Mouse (Mus musculus): ENCODE results near the gene Scarf1. TPM values are rescaled to one million over a fixed set of nuclear protein-coding genes. Genes with fewer than 3 reads are reported as not detected.
A peak's percentile ranks its signal among the peaks of the same experiment; 100 is the strongest.

The Scarf1 gene
- 1 to 10 TPM; 1.0 to 1.1 TPM for total RNA-seq (2021)
- long read RNA-seq, partial matches to known transcripts: 0 of 5 reads
- long read RNA-seq, other reads (novel, unspliced or antisense): 5 of 5 reads

DNA sequence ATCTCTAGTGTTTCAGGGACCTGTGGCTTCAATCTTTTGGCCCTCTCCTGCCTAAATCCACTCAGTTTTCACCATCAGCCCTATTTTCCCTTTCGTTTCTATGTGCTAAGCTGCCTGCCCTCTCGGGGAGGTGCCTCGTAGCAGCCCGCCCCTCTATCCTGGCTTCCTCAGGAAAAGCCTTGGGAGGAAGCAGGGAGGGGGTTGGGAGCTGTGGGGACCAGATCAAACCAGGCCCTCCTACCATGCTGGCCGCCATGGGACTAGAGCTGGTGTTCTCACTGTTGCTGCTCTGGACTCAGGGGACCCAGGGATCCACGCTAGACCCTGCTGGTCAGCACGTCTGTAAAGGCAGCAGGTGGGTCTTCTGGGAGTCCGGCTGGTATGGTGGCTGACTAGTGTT lies at the start of gene Scarf1:
TSS of gene Scarf1 (plus strand) at position 205 of the 400 bp plus-strand sequence.
- DNase-seq (ENCODE audit: low spot score in 2 of 2): no peak

- DNase-seq (ENCODE audit: low spot score in 2 of 2): no peak
Observed at GRCm38 (mm10) chr11:75463624-75464023, 49.7 kb upstream of the Scarf1 start.

GRCm38 (mm10) chr11:75464417-75464816 lies 48.9 kb upstream of the Scarf1 start:
- no peak for DNase-seq (ENCODE audit: low spot score in 2 of 2)

DNA sequence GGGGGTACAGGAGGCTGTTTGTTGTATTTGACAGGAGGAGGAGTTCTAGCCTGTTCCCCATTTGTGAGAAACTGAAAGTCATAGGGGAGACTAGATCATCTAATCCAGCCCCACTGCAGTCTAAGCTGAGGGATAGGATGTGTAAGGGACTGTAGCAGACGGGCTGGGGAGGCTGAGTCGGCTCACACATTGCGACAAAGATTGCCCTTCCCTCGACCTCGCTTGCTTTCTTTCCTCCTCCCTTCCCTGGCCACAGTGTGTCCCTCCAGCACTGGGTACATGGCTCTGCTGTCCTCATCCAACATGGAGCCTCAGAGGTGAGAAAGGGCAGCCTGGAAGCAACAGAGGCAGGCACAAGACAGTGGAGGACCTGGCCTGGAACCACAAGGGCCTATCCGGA lies 48.3 kb upstream of the Scarf1 start:
- no peak for DNase-seq (ENCODE audit: low spot score in 2 of 2)

- DNase-seq (ENCODE audit: low spot score in 2 of 2): no peak
Observed at GRCm38 (mm10) chr11:75466731-75467505, 46.4 kb upstream of the Scarf1 start.

DNA sequence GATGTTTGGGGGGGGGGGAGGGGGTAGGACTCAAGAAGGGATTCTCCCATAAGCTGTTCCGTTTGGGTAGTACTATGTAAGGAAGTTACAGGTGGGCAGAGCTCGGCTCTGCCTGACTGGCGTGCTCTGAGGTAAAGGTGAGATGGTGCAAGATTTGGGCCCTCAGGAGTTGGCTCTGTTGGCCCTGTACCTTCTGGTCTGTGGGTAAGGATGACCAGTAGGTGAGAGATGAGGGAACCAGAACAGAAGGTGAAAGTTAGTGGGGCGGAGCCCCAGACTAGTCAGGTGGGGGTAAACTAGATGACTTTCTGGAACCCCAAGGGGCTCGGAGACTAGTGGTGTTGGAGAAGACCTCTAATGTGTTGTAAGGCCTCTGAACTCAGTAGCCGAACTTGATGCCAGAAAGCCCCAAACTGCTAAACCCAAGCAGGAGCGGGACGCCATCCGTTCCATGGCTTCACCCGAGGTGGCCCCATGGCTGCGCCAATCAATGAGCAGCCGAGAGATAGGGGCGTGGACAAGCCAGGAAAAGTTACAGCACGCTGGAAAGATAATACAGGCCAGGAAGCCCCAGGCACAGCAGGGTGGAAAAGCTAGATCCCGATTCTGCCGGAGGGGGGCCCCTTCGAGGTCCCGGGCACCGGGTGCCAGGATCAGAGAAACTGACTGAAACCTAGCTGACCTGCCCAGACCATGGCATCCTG lies 45.7 kb upstream of the Scarf1 start:
- no peak for DNase-seq (ENCODE audit: low spot score in 2 of 2)

DNA sequence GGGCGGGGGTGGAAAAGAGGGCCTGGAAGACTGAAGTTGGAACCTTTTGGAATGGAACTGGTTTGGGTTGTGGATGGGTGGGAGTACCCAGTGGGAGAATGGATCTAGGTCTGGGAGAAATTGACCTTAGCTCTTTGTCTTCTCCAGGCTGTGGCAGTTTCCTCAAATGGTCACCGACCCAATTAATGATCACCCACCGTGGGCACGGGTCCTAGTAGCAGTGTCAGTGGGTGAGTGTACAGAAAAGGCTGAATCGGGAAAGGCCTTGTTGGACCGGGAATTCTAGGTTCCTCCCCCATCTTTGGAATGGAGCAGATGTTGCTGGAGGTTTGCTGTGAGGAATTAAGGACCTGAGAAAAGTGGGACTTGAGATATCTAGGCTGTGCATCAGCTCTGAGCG lies 44.9 kb upstream of the Scarf1 start:
- no peak for DNase-seq (ENCODE audit: low spot score in 2 of 2)

GRCm38 (mm10) chr11:75469261-75469660 lies 44.1 kb upstream of the Scarf1 start:
- DNase-seq (ENCODE audit: low spot score in 2 of 2): no peak

GRCm38 (mm10) chr11:75470675-75471074 lies 42.7 kb upstream of the Scarf1 start:
- no peak for DNase-seq (ENCODE audit: low spot score in 2 of 2)

DNA sequence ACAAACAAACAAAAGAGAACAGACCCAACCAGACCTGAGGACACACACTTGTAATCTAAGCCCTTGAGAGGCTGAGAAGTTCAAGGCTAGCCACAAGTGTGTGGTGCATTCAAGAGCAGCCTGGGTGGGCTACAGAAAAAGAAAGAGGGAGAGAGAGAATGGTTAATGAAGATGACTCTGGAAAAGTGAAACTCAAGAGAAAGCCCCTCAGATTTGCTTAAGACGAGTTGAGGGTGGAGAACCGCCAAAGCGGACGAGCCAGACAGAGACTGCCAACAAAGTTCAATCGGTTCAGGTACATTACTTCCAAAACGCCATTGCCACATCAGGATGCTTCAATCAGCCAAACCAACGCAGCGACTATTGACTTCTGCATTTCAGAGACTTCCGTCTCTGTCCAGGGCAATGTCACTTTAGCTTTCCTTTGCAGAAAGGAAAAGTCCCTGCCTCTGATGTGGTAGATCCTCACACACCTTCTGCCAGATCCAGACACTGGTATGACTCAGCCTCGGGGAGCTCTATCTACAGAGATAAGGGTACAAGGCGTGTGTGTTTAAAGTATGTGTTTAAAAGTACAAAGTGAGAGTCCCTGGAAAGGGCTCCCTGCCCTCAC lies 40.8 kb upstream of the Scarf1 start:
- no peak for DNase-seq (ENCODE audit: low spot score in 2 of 2)

- no peak for DNase-seq (ENCODE audit: low spot score in 2 of 2)
Observed at GRCm38 (mm10) chr11:75473376-75473775, 40.0 kb upstream of the Scarf1 start.

DNA sequence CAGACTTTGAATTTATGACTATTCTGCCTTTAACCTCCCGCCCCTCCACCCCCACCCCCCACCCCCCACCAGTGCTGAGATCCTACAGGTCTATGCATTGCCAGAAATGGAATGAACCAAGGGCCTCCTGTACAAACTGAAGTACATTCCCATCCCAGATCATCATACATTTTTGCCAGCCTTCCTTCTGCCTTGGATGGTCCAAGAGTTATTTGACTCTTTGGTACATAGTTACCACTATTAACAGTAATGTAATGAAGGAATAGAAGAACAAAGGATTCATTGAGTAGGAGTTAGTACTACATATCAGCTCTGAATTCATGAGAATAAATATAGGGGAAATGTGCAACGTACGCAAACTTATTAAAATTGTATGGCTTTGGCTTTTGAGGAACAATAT lies 27.1 kb upstream of the Scarf1 start:
- DNase-seq (ENCODE audit: low spot score in 2 of 2): no peak

- peak; percentile 98 to 99 for DNase-seq (ENCODE audit: low spot score in 2 of 2)
Observed at GRCm38 (mm10) chr11:75486601-75487285, 26.6 kb upstream of the Scarf1 start, which contains the start of gene Prpf8. Gene Prpf8, plus strand, starts transcription at chr11:75486816.

DNA sequence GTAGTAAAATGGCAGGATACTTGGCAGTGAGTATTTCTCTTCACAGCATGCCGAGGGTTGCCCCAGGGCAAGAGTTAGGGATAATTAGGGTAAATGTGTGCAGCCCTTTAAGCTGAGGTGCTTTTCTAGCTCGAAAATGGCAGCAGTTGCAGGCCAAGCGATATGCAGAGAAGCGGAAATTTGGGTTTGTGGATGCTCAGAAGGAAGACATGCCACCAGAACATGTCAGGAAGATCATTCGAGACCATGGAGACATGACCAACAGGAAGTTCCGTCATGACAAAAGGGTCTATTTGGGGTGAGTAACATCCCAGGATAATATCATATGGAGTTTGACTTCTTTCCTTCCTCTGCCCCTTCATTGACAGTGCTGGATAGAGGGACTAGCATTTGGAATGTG lies 25.8 kb upstream of the Scarf1 start:
- no peak for DNase-seq (ENCODE audit: low spot score in 2 of 2)

- no peak for DNase-seq (ENCODE audit: low spot score in 2 of 2)
Observed at GRCm38 (mm10) chr11:75494296-75495049, 18.9 kb upstream of the Scarf1 start.

GRCm38 (mm10) chr11:75498126-75498525 lies 15.2 kb upstream of the Scarf1 start:
- DNase-seq (ENCODE audit: low spot score in 2 of 2): no peak

DNA sequence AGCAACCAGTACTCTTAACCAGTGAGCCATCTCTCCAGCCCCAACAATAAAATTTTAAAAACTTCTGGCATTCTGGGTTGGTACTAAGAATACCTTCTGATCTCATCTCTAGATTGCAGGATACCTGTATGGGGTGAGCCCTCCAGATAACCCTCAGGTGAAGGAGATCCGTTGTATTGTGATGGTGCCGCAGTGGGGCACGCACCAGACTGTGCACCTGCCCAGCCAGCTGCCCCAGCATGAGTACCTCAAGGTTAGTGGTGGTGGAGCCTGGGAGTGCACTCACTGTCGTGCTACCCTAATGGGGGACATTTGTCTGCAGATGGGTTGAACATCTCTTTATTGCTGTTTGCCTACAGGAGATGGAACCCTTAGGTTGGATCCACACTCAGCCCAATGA lies 5.2 kb upstream of the Scarf1 start:
- no peak for DNase-seq (ENCODE audit: low spot score in 2 of 2)

DNA sequence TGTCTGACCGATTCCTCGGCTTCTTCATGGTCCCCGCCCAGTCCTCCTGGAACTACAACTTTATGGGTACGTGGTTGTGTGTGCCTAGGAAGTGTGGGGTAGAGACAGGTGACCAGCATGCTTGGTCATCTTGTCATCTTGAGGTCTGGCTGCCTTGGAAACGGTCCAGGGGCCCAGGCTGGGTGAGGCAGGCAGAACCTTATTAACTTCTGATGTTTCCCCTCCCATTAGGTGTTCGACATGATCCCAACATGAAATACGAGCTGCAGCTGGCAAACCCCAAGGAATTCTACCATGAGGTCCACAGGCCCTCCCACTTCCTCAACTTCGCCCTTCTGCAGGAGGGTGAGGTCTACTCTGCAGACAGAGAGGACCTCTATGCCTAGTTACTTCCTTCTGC lies 4.4 kb upstream of the Scarf1 start:
- no peak for DNase-seq (ENCODE audit: low spot score in 2 of 2)

- peak; percentile 21 to 28 for DNase-seq (ENCODE audit: low spot score in 2 of 2)
Observed at GRCm38 (mm10) chr11:75509741-75510626, 3.4 kb upstream of the Scarf1 start, which contains the start of gene Rilp. Gene Rilp, plus strand, starts transcription at chr11:75510094.

GRCm38 (mm10) chr11:75510627-75510993 lies 2.7 kb upstream of the Scarf1 start:
- DNase-seq (ENCODE audit: low spot score in 2 of 2): peak; percentile 82 to 93
